Mouse (Mus musculus) midbrain, embryonic 16.5 days (tissue): ENCODE measurements around the gene Fbxl14. TPM values are rescaled to one million over a fixed set of nuclear protein-coding genes. Genes with fewer than 3 reads are reported as not detected.
A peak's percentile ranks its signal among the peaks of the same experiment; 100 is the strongest.
"Not testable (repeated sequence)": the region's sequence is repeated elsewhere in the genome, so short reads cannot be mapped to it uniquely, and the experiment has no call there.

Source experiments
- ATAC-seq: fragments of 200-750 bp; cut with Nextera tagmentation; 2 replicates; pipeline ENCODE4 v1.8.0; 2017; ENCODE audit warnings: moderate TSS enrichment
- H3K27ac ChIP-seq: fragments of 300-500 bp; sonication (generic); 2 replicates; pipeline ENCODE4 v1.5.1; 2014; ENCODE audit warnings: mild to moderate bottlenecking, low read length, mixed read lengths
- H3K27me3 ChIP-seq: fragments of 300-500 bp; sonication (generic); 2 replicates; pipeline ENCODE4 v1.6.1; 2014; ENCODE audit warnings: low read depth, low read length, mixed read lengths; ENCODE audit not compliant: control insufficient read depth, insufficient read depth
- H3K36me3 ChIP-seq: fragments of 300-500 bp; sonication (generic); 2 replicates; pipeline ENCODE4 v1.6.1; 2014; ENCODE audit warnings: mild to moderate bottlenecking, low read length, moderate library complexity, mixed read lengths; ENCODE audit not compliant: control insufficient read depth, insufficient read depth
- H3K4me1 ChIP-seq: fragments of 300-500 bp; sonication (generic); 2 replicates; pipeline ENCODE4 v1.6.1; 2014; ENCODE audit warnings: mild to moderate bottlenecking, low read length, mixed read lengths; ENCODE audit not compliant: control insufficient read depth, insufficient read depth
- H3K4me2 ChIP-seq: fragments of 300-500 bp; sonication (generic); 2 replicates; pipeline ENCODE4 v1.6.1; 2014; ENCODE audit warnings: mild to moderate bottlenecking, low read length, mixed read lengths
- H3K4me3 ChIP-seq: fragments of 300-500 bp; sonication (generic); 2 replicates; pipeline ENCODE4 v1.5.1; 2014; ENCODE audit warnings: low read depth, mild to moderate bottlenecking, low read length, moderate library complexity, mixed read lengths
- H3K9ac ChIP-seq: fragments of 300-500 bp; sonication (generic); 2 replicates; pipeline ENCODE4 v1.6.1; 2014; ENCODE audit warnings: low read depth, low read length, mixed read lengths
- H3K9me3 ChIP-seq: fragments of 300-500 bp; sonication (generic); replicated peaks from 2 replicates; pipeline ENCODE4 v1.6.1; 2014; ENCODE audit warnings: mild to moderate bottlenecking, low read length, mixed read lengths; ENCODE audit not compliant: control insufficient read depth, poor library complexity, severe bottlenecking
- WGBS: fragments of 180-500 bp; shearing (Covaris S2); extraction: QIAGEN DNeasy Blood & Tissue Kit; methylation state at CpG from one replicate; pipeline ENCODE4 v1.1.7; 2014; 5-methylcytosine and 5-hydroxymethylcytosine counted together
- polyA plus RNA-seq: library from polyadenylated mRNA; unstranded; fragments of >200 nt; fragmentation: Nextera tagmentation; extraction: Ambion mirVana; gene quantifications from 2 replicates; pipeline ENCODE4 v1.2.1, GENCODE M21; 2015

The Fbxl14 gene
- polyA plus RNA-seq, 1 experiment from 2014 or later: 2.0 TPM

DNA sequence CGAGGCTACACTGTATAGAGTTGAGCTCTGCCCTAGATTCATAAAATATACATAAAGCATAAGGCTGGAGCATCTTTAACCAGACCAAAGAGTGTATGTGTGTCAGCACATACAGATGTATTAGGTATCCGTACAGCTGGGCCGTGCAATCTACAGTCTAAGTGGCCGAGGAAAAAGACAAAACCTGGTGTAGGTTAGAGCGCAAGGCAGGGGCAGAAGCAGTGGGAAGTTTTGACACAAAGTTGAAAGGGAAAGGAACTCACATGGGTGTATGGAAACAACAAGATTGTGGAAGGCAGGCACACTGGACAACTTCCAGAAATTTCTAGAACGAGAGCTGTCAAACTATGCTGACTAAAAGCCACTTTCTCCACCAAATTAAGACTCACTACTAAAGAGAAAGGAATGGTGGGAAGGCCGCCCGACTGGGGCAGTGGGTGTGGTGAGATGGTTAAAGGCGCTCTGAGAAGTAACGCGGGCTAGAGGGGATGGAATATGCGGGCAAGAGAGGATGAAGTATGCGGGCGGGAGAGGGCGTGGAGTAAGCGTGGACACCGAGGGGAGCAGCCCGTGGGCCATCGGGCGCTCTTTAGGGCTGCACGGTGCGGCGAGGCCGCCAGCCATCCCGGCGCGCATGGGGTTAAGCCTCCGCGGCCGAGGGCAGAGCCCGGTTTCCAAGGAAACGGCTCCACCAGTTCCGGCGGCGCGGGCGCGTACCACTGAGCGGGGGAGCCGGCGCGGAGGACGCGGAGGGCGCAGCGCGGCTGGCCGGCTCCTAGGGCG is 717 bp upstream of the Fbxl14 start:
- Histone ChIP-seq H3K27ac (peak overlapping the region; percentile 100), H3K4me2 (peak overlapping the region; percentile 72), H3K36me3 (no peaks in the 10 kb centered on the region), H3K27me3 (no peaks in the 10 kb centered on the region), H3K4me1 (peaks cover 33% of the 10 kb centered on the region), H3K9ac (peak overlapping the region; percentile 94), H3K9me3 (no peaks in the 10 kb centered on the region), H3K4me3 (peak overlapping the region; percentile 86)
- peak; percentile 92 for ATAC-seq
- WGBS: 2% methylated on average over 49 of the region's 49 CpGs

DNA sequence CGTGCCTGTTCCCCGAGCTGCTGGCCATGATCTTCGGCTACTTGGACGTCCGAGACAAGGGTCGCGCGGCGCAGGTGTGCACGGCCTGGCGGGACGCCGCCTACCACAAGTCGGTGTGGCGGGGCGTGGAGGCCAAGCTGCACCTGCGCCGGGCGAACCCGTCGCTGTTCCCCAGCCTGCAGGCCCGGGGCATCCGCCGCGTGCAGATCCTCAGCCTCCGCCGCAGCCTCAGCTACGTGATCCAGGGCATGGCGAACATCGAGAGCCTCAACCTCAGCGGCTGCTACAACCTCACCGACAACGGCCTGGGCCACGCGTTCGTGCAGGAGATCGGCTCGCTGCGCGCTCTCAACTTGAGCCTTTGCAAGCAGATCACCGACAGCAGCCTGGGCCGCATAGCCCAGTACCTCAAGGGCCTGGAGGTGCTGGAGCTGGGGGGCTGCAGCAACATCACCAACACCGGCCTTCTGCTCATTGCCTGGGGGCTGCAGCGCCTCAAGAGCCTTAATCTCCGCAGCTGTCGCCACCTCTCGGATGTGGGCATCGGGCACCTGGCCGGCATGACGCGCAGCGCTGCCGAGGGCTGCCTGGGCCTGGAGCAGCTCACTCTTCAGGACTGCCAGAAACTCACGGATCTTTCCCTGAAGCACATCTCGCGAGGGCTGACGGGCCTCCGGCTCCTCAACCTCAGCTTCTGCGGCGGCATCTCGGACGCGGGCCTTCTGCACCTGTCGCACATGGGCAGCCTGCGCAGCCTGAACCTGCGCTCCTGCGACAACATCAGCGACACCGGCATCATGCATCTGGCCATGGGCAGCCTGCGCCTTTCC is 623 bp downstream of the Fbxl14 start:
- peak; percentile 33 for ATAC-seq
- peak overlapping the region; percentile 99 for H3K4me2 ChIP-seq
- WGBS: under 1% methylated on average over 68 of the region's 70 CpGs
- H3K9ac ChIP-seq: peak overlapping the region; percentile 94
- no peaks in the 10 kb centered on the region for H3K9me3 ChIP-seq
- H3K27me3 ChIP-seq: no peaks in the 10 kb centered on the region
- peak overlapping the region; percentile 100 for H3K27ac ChIP-seq
- peak overlapping the region; percentile 86 for H3K4me3 ChIP-seq
- H3K36me3 ChIP-seq: no peaks in the 10 kb centered on the region; the same call in 1 of the 2 replicates
- peaks cover 41% of the 10 kb centered on the region for H3K4me1 ChIP-seq

DNA sequence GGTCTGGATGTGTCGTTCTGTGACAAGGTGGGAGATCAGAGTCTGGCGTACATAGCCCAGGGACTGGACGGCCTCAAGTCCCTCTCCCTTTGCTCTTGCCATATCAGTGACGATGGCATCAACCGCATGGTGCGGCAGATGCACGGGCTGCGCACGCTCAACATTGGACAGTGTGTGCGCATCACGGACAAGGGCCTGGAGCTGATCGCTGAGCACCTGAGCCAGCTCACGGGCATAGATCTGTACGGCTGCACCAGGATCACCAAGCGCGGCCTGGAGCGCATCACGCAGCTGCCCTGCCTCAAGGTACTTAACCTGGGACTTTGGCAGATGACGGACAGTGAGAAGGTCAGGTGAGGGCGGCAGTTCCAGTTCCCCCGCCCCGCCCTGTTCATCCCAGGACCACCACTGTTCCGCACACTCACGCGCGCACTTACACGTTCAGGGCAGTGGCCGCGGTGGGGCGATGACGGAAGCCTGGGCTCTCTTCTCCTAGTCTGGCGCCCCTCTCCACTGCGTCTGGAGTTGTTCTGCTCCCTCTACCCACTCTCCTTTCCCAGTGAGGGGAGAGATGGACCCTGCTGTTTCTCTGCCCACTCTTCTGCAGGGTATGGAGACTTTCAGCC is 1.4 kb downstream of the Fbxl14 start:
- H3K27me3 ChIP-seq: no peaks in the 10 kb centered on the region
- peak overlapping the region; percentile 94 for H3K9ac ChIP-seq
- H3K9me3 ChIP-seq: no peaks in the 10 kb centered on the region
- H3K36me3 ChIP-seq: no peaks in the 10 kb centered on the region; the same call in 1 of the 2 replicates
- H3K27ac ChIP-seq: peak overlapping the region; percentile 100
- peak overlapping the region; percentile 86 for H3K4me3 ChIP-seq
- peak; percentile 11; the same call in 1 of the 2 replicates for ATAC-seq
- peaks cover 43% of the 10 kb centered on the region for H3K4me1 ChIP-seq
- H3K4me2 ChIP-seq: peak overlapping the region; percentile 99
- WGBS: under 1% methylated on average over 33 of the region's 33 CpGs

DNA sequence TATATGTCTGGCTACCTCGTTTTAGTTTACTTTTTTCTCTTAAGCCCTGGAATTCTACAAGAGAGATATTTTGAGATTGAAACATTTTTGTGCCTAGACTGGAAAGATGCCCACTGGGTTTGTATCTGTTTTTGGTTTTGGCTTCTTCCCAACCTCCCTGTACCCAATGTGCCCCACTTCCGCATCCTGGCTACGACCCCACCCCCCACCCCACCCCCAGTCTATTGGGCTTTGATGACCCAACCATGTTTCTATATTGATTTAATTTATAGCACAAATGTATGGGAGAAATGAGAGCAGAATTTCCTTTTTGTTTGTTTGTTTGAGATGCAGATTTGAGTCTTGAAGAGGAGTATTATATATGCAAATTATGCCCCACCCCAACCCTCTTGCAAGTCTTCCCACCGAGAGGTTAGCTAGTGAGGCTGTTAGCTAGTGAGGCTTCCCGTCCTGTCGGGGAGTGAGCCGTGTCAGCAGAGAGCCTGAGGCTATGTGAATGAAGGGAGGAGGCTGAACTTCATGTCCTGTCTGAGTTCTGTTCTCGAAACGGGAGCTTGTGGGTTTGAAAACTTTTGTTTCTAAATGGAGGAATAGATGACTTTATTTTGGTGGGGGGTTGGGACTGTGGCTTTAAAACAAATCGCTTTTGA is 2.4 kb downstream of the Fbxl14 start:
- not testable (repeated sequence) for H3K36me3 ChIP-seq, H3K27me3 ChIP-seq, ATAC-seq, H3K9me3 ChIP-seq, H3K27ac ChIP-seq
- Histone ChIP-seq H3K4me3 (peak overlapping the region; percentile 38), H3K4me2 (peak overlapping the region; percentile 99), H3K9ac (peak overlapping the region; percentile 49), H3K4me1 (peaks cover 43% of the 10 kb centered on the region)
- 4% methylated on average over 10 of the region's 10 CpGs for WGBS

DNA sequence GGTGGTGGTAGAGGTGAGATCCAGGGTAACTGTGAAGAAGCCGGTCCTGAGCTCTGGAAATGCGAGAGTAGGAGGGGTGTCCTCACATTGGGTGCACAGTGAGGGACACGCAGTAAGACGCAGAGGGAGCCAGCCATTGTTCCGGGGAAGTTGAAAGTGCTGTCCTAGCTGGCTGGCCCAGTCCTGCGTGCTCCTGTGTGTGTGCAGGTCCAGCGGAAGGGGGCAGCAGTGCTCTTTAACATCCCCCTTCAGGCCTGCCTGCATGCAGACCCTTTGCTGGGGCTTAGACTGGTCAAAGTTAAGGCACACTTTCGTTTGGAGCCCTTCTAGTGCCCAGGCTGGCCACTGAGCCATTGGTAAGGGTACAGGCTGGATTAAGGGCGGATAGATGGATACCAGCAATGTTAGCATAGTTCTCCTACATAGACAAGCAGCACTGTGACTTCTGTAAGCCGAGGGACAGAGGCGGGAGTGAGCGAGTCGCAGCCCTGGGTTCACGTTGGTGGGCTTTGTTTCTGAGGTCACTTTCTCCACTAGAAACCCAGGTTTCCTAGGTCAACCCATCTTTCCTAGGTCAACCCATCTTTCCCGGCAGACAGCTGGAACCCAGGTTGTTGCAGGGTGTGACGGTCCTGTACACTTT is 3.6 kb downstream of the Fbxl14 start:
- no peak for ATAC-seq

DNA sequence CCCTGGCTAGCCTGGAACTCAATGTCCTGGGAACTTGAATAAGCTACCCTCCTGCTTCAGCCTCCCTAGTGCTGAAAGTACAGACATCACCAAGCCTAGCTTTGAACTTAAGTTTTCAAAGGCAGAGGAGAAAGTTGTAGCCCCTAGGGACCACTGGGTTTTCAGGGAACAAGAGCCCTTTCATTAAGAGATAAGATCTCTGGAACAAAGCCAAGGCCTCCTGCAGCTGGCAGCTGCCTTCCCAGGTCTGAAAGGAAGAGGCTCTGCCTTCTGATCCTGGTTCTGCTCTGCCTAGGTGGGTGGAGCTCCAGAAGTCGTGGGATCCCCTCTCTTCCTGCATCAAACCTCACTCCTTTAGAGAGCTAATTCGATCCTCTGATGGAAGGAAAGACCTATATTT is 6.0 kb downstream of the Fbxl14 start:
- 15% methylated on average over 2 of the region's 2 CpGs for WGBS
- H3K36me3 ChIP-seq: no peaks in the 10 kb centered on the region; the same call in 1 of the 2 replicates
- no peak overlapping the region for H3K4me2 ChIP-seq
- peaks cover 35% of the 10 kb centered on the region for H3K4me1 ChIP-seq
- H3K27ac ChIP-seq: no peak overlapping the region
- no peaks in the 10 kb centered on the region for H3K27me3 ChIP-seq
- no peaks in the 10 kb centered on the region for H3K9me3 ChIP-seq
- H3K9ac ChIP-seq: no peak overlapping the region
- no peak overlapping the region for H3K4me3 ChIP-seq
- no peak for ATAC-seq

More for the DNA sequence above, 3.6 kb downstream of the Fbxl14 start:
- Histone ChIP-seq H3K36me3 (no peaks in the 10 kb centered on the region; the same call in 1 of the 2 replicates), H3K4me1 (peaks cover 39% of the 10 kb centered on the region), H3K4me2 (peak overlapping the region; percentile 55), H3K4me3 (peak overlapping the region; percentile 22), H3K9ac (peak overlapping the region; percentile 50), H3K27ac (no peak overlapping the region), H3K27me3 (no peaks in the 10 kb centered on the region), H3K9me3 (no peaks in the 10 kb centered on the region)
- WGBS: 24% methylated on average over 16 of the region's 16 CpGs

DNA sequence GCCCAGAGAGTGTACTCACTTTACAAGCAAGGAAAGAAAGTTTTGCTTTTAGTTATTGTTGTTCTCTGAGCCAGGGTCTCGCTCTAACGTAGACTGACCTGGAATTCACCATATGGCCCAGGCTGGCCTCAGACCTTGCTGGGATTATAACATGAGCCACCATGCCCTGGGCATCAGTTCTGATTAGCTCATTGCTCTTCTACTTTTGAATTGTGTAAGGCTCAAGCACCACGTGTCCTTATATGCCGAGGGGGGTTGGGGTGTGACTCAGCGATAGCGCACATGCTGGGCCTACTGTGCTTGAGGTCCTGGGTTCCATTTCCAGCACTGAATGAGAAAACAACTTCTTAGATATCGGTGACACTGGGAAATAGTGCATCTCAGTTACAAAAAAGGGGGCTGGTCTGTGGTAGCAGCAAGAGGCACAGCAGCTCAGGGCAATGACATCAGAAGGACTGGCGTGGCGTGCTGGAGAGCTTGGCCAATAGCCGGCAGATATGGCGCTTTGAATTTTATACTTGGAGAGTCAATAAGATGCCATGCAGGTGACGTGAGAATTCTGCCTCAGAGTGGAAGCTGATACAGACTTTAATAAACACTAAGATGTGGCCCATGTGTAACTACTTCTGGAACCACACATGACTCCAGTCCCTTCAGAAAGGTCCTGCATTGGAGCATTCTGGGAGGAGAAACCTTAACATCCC is 7.1 kb downstream of the Fbxl14 start:
- Histone ChIP-seq H3K4me3 (no peak overlapping the region), H3K4me1 (peaks cover 42% of the 10 kb centered on the region), H3K9ac (no peak overlapping the region), H3K27me3 (no peaks in the 10 kb centered on the region), H3K27ac (no peak overlapping the region), H3K36me3 (no peaks in the 10 kb centered on the region; the same call in 1 of the 2 replicates), H3K4me2 (no peak overlapping the region), H3K9me3 (no peaks in the 10 kb centered on the region)
- 82% methylated on average over 12 of the region's 12 CpGs for WGBS
- ATAC-seq: no peak

DNA sequence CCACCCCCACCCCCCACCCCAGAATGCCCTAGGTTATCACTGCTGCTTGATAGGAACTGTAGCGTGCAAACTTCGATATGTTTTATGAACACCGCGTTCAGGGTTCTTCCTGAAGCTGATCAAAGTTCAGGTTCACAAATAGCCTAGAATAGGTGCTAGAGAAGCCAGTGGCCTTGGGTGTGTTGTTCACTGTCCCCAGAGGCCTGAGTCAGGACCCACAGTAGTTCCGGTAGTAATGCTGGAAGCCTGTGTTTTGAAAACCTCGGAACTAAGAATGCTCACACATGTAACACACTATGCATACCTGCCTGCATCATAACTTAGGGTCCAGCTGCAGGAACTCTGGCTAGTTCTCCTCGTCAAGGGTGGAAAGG is 7.6 kb downstream of the Fbxl14 start:
- Histone ChIP-seq H3K27me3 (no peaks in the 10 kb centered on the region), H3K27ac (no peak overlapping the region), H3K4me3 (no peak overlapping the region), H3K36me3 (no peaks in the 10 kb centered on the region; the same call in 1 of the 2 replicates), H3K4me2 (no peak overlapping the region), H3K4me1 (peaks cover 37% of the 10 kb centered on the region), H3K9me3 (no peaks in the 10 kb centered on the region), H3K9ac (no peak overlapping the region)
- 87% methylated on average over 7 of the region's 7 CpGs for WGBS
- ATAC-seq: no peak
